Mouse (Mus musculus): ENCODE data around the gene Opn1sw.
A peak's percentile ranks its signal among the peaks of the same experiment; 100 is the strongest.

Gene Opn1sw

DNA sequence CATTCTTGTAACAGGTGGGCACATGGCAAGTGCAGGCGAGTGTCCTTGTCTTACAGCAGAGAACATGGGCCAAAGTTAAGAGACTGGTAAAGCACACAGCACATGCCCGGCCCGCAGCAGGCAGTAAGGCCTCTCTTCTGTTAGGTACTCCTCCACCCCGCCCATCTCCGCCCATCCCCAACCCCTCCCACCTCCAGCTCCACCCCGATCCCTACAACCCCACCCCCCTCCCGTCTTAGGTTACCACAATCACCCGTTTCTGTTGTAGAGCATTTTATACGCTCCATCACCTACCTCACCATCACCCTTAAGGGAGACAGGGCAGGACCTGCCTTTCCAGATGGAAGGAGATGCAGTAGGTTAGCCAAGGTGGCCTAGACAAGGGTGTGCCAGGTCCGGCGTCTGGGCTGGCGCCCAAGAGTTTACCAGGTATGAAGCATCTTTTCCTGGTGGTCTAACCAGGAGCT is at the start of gene Opn1sw:
Gene Opn1sw, minus strand, starts transcription at position 417 of the 467 bp plus-strand sequence.
- peak; percentile 59 for DNase-seq (ENCODE audit: low read depth, low spot score)

DNA sequence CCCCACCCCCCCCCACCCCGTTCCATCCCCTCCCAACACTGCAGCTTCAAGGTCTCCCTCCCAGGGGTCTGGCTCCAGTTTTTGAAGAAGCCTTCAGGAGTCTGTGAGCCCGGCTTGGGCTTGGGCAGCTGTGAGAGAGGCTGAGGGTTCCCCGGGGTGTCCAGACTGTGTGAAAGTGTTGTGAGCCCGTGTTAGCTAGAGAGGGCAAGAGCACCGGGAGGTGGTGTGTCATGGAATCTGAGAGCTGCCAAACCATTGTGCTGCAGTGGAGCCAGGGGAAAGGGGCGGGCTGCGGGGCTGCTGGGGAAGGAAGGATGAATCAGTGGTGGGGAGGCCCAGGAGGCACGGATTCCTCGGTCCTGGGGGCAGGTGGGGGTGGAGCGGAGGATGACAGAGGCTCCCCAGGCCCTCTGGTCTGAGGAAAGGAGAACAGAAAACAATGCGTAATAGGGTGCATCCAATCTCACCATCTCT is 48.2 kb upstream of the Opn1sw start:
- DNase-seq (ENCODE audit: low read depth, low spot score) = no peak

DNA sequence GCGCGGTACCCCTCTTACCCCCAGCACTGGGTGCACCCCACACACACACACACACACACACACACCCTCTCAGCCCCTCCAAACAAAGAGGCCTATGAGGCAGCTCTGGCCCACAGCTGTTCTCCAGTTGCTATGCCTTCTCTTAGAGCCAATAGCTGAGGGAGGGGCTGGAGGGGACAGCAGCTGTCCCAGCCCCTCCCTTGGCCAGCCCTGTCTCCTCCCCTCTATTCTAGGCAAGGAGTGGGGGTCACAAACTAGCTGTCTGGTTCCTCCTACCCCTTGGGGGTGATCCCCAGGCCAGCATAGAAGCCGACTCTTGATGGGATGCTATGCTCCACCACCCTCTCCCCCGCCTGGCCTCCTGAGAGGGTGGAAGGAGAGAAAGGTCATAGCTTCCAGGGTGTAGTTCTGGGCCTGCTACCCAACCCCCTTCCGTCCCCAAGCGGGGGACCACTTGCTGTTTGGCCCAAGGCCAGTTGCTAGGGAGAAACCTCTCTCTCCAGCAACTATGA is 47.7 kb upstream of the Opn1sw start:
- peak; percentile 65 for DNase-seq (ENCODE audit: low read depth, low spot score)

DNA sequence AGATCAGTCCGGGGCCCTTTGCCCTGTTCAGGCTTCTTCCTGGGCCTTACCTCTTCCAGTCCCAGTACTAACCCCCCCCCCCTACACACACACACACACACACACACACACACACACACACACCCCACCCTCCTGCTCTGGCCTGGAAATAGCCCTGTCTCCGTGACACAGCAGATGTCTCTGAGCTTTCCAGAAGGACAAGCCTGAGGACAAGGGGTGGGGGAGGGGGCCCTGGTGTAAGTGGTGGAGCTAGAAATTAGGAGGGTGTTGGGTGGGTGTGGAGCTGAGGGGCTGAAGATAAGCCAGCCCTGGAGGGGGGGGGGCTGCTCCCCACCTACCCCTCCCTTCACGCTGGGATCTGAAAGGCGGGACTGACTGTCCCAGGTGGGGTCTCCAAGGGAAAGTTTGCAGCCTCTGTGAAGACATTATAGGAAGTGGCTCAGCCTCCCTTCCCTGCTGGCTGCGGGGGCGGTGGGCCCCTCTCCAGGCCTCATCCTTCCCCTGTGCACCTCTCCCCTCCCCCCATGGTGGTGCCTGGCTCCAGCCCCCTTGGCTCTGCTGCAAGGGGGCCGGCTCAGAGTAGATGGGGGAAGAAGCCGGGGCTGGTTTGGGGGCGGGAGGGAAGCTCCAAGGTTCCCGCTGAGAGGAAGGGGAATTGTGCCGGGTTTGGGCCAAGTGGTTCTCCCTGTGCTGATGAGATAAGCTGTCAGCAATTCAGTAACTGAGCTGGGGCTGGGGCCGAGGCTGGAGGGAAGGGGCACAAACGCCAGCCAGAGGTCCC is 46.8 kb upstream of the Opn1sw start:
- DNase-seq (ENCODE audit: low read depth, low spot score) = peak; percentile 64

GRCm38 (mm10) chr6:29433804-29434795 is 45.8 kb upstream of the Opn1sw start:
- DNase-seq (ENCODE audit: low read depth, low spot score) = peak; percentile 60

GRCm38 (mm10) chr6:29433038-29433803 is 45.0 kb upstream of the Opn1sw start, which contains the start of gene Flnc:
Flnc (plus strand) TSS chr6:29433256.
- peak; percentile 48 for DNase-seq (ENCODE audit: low read depth, low spot score)

- DNase-seq (ENCODE audit: low read depth, low spot score) = no peak
Measured at GRCm38 (mm10) chr6:29432676-29433037, 44.4 kb upstream of the Opn1sw start.

DNA sequence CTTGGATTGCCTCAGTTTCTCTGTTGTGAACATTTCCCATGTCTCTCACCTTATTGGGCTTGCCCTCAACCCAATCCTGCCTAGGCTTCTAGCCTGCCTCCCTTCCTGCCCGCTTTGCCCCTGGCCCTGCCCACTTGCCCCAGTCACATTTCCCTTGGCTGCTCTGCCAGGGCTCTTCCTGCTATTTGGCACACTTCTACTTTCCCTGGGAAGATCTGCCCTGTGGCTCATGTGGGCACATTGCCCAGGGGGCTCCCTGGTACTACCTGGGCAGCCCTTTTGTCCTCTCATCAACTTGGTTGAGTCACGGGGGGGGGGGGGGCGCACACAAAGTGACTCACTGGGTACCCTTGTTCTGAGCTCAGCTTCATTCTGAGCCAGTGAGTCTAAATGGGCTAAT is 43.9 kb upstream of the Opn1sw start:
- DNase-seq (ENCODE audit: low read depth, low spot score) = no peak

DNA sequence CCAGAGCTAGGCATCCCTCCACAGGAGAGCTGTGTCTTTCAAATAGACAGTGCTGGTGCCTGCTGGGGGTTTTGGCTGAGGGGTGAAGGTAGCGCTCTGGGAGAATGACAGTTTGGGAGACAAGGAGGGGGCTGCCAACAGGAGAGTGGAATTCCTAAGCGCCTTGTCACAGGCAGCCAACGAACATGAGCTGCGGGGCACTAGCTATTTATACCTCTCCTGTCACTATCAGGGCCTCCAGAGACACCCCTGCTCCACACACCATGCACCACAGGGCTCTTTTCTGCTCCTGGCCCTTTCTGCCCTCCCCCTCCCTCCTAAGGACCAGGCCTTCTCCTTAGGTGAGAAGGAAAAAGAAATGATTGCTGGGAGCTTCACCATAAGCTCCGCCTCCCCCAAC is 43.2 kb upstream of the Opn1sw start:
- DNase-seq (ENCODE audit: low read depth, low spot score) = no peak

DNA sequence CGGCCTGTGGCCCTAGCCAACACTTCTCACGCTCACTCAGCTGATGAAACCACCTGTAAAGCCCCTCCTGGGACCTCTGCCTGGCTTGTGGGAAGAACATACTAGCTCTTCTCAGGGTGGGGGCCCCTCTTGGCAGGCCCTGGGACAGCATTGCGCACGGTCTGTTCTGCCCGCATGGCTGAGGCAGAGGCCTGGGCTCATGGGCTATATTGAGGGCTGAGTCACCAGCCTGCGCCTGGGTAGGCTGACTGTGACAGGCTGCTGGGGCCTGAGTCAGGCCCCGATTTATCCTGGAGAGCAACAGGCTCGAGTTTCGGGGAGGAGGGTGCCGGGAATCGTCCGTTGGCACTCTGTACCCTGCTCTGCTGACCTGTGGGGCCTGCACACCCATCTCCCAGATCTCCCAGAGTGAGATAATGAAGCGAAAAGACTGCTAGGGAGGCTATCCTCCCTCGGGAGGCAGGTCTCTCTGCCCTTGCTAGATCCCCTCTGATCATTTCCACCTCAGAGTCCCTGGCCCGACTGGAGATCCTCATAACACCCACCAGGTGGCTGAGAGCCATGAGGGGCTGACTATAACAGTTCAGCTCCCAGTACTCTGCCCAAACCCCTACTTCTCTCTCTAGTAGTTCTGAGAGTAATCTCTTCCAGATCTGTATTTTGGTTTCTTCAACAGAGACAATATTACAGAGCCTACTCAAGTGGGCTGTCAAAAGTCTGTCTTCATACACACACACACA is 42.6 kb upstream of the Opn1sw start:
- peak; percentile 23 for DNase-seq (ENCODE audit: low read depth, low spot score)

DNA sequence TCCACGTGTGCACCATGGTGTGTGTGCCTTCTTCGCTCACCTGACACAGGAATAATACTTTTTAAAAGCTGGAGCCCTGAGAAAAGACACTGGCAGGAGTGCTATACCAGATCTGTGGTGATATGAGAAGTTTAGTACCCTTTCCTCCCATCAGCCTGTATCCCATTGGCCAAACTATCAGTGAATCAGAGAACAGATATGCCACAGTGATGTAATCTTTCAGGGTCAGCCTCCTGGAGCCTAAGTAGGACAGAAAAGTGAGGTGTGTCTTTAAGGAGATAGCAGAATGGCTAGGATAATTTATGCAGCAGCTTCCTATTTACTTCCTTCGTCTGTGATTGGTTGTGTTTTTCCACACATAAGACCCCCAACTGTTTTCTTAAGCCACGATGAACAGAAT is 39.9 kb upstream of the Opn1sw start:
- no peak for DNase-seq (ENCODE audit: low read depth, low spot score)

DNA sequence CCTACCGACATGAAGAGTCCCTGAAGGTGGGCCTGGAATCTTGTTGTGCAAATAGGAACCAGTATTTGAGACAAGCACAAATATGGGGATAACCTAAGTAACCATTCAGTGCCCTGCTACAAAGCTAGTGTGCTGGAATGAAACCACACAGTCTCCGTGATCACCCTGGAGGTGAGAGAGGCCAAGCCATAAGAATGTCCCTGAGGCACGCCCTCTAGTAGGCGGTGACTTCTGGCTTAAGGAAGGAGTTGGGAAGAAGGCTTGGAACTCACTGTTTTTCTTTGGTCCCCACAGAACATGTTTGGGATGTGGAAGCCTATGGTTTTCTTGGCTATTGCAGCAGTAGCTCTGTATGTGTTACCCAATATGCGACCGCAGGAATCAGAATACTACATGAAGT is 38.1 kb upstream of the Opn1sw start:
- DNase-seq (ENCODE audit: low read depth, low spot score) = no peak

DNA sequence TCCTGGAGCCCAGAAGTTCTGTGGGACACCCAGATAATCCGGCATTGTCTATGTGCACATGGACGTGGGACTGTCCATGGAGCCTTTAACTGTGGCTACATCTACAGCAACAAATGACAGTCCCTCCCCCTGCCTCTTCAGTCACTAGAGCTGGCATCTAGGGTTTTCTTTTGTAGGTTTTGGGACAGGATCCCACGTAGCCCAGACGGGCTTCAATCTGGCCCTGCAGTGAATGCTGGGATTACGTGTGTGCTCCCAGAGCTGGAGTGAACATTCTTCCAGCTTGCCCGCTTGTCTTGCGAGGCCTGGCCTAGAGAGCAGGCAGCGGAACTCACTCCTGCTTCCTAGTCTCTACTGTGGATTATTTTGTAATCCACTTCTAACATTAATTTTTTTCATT is 36.9 kb upstream of the Opn1sw start:
- DNase-seq (ENCODE audit: low read depth, low spot score) = no peak

GRCm38 (mm10) chr6:29420596-29420995 is 32.3 kb upstream of the Opn1sw start:
- no peak for DNase-seq (ENCODE audit: low read depth, low spot score)

- no peak for DNase-seq (ENCODE audit: low read depth, low spot score)
Measured at GRCm38 (mm10) chr6:29415446-29415845, 27.2 kb upstream of the Opn1sw start.

- no peak for DNase-seq (ENCODE audit: low read depth, low spot score)
Measured at GRCm38 (mm10) chr6:29406412-29406811, 18.1 kb upstream of the Opn1sw start.

DNA sequence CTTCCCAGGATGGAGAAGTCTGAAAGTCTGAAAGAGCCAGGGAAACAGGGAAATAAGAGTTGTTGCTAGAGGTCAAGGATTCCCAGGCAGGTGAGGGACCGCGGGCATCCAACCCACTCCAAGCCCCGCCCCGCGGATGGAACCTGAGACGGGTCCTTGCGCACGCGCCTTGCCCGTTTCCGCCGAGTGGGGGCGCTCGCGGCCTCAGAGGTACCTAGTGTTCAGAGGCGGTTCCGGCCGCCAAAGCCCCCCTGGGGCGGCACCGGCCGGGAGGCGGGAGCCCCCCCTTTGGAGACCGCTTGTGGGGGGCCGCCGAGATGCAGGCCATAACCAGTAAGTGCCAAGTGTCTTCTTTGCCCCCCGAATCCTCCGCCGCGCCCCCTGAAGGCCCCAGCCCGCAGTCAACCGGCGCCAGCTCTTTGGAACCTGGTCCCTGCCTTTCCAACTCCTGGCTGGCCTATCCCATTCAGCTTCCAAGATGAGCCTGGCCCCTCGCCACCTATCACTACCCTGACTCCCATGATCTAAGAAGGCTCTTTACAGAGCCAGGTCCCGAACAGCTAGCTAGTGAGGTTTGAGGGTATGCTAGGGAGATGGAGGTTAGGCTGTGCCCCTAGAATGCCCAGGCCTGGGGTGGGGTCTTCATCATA is 14.6 kb upstream of the Opn1sw start:
- DNase-seq (ENCODE audit: low read depth, low spot score) = no peak

DNA sequence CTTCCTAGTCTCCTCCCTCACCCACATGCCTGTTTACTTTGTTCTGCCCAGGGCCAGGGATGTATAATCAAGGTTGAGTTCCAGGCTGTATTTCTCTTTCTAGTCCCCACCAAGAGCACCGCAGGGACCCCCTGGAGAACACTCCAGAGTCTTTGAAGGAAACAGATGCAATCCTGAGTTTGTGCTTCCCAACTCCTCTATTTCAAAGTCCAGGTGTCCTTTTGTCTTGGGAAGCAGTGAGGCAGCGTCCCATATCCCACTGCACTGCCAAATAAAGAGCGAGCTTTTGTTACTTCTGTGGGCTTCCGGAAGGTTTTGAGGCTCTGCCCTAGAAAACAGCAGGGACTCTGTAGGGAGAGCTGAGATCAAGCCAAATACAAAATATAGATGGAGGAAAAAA is 11.6 kb upstream of the Opn1sw start:
- DNase-seq (ENCODE audit: low read depth, low spot score) = no peak

GRCm38 (mm10) chr6:29397575-29397974 is 9.3 kb upstream of the Opn1sw start:
- no peak for DNase-seq (ENCODE audit: low read depth, low spot score)
